Mouse (Mus musculus) MEL (cell line): ENCODE data around the gene Polr3c. TPM values are rescaled to one million over a fixed set of nuclear protein-coding genes. Genes with fewer than 3 reads are reported as not detected.

Experiments used
- DNase-seq: peaks from one replicate; pipeline ENCODE4 v3.0.0; 2011; ENCODE audit warnings: low read depth, low spot score
- H3K27ac ChIP-seq: 2 replicates; pipeline ENCODE4 v1.5.1; 2012; ENCODE audit warnings: low read depth, mild to moderate bottlenecking, control low read depth, low read length, moderate library complexity; ENCODE audit not compliant: control insufficient read depth
- H3K27me3 ChIP-seq, 2 experiments: fragments of 150-350 bp in 1 of 2; sonication (generic) in 1 of 2; 2 replicates each; pipeline ENCODE4 v1.6.1; 2012; ENCODE audit warnings: low read length in 2 of 2, mild to moderate bottlenecking in 2 of 2, improper control_type of control experiment in 1 of 2, moderate library complexity in 1 of 2; ENCODE audit not compliant: insufficient read depth in 2 of 2, control insufficient read depth in 1 of 2
- H3K36me3 ChIP-seq, 2 experiments: 2 replicates each; pipeline ENCODE4 v1.6.1; 2012 to 2014; ENCODE audit warnings: low read length in 2 of 2, improper control_type of control experiment in 1 of 2, inconsistent platforms in 1 of 2, mild to moderate bottlenecking in 1 of 2; ENCODE audit not compliant: insufficient read depth in 2 of 2, control insufficient read depth in 1 of 2
- H3K4me1 ChIP-seq, 2 experiments: fragments of 150-350 bp in 1 of 2; sonication (generic) in 1 of 2; 2 replicates each; pipeline ENCODE4 v1.6.1; 2012; ENCODE audit warnings: low read length in 2 of 2, improper control_type of control experiment in 1 of 2, mild to moderate bottlenecking in 1 of 2; ENCODE audit not compliant: insufficient read depth in 2 of 2, control insufficient read depth in 1 of 2
- H3K4me3 ChIP-seq, 2 experiments: fragments of 150-350 bp in 1 of 2; sonication (generic) in 1 of 2; 2 replicates each; pipeline ENCODE4 v1.5.1; 2012; ENCODE audit warnings: low read depth in 2 of 2, low read length in 2 of 2, mild to moderate bottlenecking in 2 of 2, moderate library complexity in 2 of 2, control low read depth in 1 of 2, improper control_type of control experiment in 1 of 2; ENCODE audit not compliant: control insufficient read depth in 1 of 2, insufficient read depth in 1 of 2
- H3K79me2 ChIP-seq: 2 replicates; pipeline ENCODE4 v1.6.1; 2012; ENCODE audit warnings: mild to moderate bottlenecking, low read length, moderate library complexity; ENCODE audit not compliant: control insufficient read depth, poor library complexity, insufficient read depth
- H3K9ac ChIP-seq: 2 replicates; pipeline ENCODE4 v1.6.1; 2012; ENCODE audit warnings: low read depth, mild to moderate bottlenecking, control low read depth, low read length, moderate library complexity; ENCODE audit not compliant: control insufficient read depth, poor library complexity, severe bottlenecking
- H3K9me3 ChIP-seq: fragments of 150-350 bp; sonication (generic); replicated peaks from 2 replicates; pipeline ENCODE4 v1.6.1; 2012; ENCODE audit warnings: mild to moderate bottlenecking, low read length, improper control_type of control experiment, moderate library complexity; ENCODE audit not compliant: insufficient read depth
- BHLHE40 ChIP-seq: IDR thresholded peaks from 2 replicates; pipeline ENCODE4 v1.6.1; 2012; ENCODE audit warnings: low read depth, mild to moderate bottlenecking, inconsistent platforms, low read length, improper control_type of control experiment, borderline replicate concordance
- CHD2 ChIP-seq: IDR thresholded peaks from 2 replicates; pipeline ENCODE4 v1.6.1; 2011; ENCODE audit warnings: low read length, improper control_type of control experiment
- CTCF ChIP-seq, 3 experiments: IDR thresholded peaks in 2 of 3; conservative IDR thresholded peaks in 1 of 3; 2 replicates each; pipeline ENCODE4 v1.5.1; 2011 to 2012; ENCODE audit warnings: low read length in 3 of 3, low read depth in 2 of 3, mild to moderate bottlenecking in 2 of 3, improper control_type of control experiment in 1 of 3, inconsistent platforms in 1 of 3, mixed read lengths in 1 of 3, moderate library complexity in 1 of 3; ENCODE audit not compliant: control insufficient read depth in 1 of 3, insufficient read depth in 1 of 3, poor library complexity in 1 of 3, severe bottlenecking in 1 of 3
- ELF1 ChIP-seq: IDR thresholded peaks from 2 replicates; pipeline ENCODE4 v1.6.1; 2014; ENCODE audit warnings: low read depth, mild to moderate bottlenecking, inconsistent platforms, low read length, improper control_type of control experiment, moderate library complexity
- ETS1 ChIP-seq: IDR thresholded peaks from 2 replicates; pipeline ENCODE4 v1.6.1; 2012; ENCODE audit warnings: low read depth, mild to moderate bottlenecking, inconsistent platforms, low read length, improper control_type of control experiment, moderate library complexity
- GATA1 ChIP-seq: IDR thresholded peaks from 2 replicates; pipeline ENCODE4 v1.6.1; 2011; ENCODE audit warnings: low read depth, low read length, improper control_type of control experiment
- HCFC1 ChIP-seq: IDR thresholded peaks from 2 replicates; pipeline ENCODE4 v1.6.1; 2012; ENCODE audit warnings: low read depth, mild to moderate bottlenecking, inconsistent platforms, low read length, improper control_type of control experiment, moderate library complexity
- KAT2A ChIP-seq: conservative IDR thresholded peaks from 2 replicates; pipeline ENCODE4 v1.6.1; 2012; ENCODE audit warnings: low read depth, low read length, improper control_type of control experiment, inconsistent platforms
- MAZ ChIP-seq: IDR thresholded peaks from 2 replicates; pipeline ENCODE4 v1.6.1; 2012; ENCODE audit warnings: low read depth, mild to moderate bottlenecking, inconsistent platforms, low read length, improper control_type of control experiment
- MXI1 ChIP-seq: IDR thresholded peaks from 2 replicates; pipeline ENCODE4 v1.6.1; 2011; ENCODE audit warnings: mild to moderate bottlenecking, low read depth, low read length, improper control_type of control experiment
- MYB ChIP-seq: IDR thresholded peaks from 2 replicates; pipeline ENCODE4 v1.6.1; 2011; ENCODE audit warnings: mild to moderate bottlenecking, low read depth, low read length, improper control_type of control experiment
- MYC ChIP-seq: IDR thresholded peaks from 2 replicates; pipeline ENCODE4 v1.6.1; 2011; ENCODE audit warnings: low read depth, mild to moderate bottlenecking, low read length, improper control_type of control experiment, moderate library complexity
- NELFE ChIP-seq: IDR thresholded peaks from 2 replicates; pipeline ENCODE4 v1.6.1; 2011; ENCODE audit warnings: low read depth, low read length, improper control_type of control experiment
- POLR2A ChIP-seq, 2 experiments: IDR thresholded peaks; 2 replicates each; pipeline ENCODE4 v1.6.1; 2011 to 2012; ENCODE audit warnings: low read length in 2 of 2, mild to moderate bottlenecking in 2 of 2, control low read depth in 1 of 2, improper control_type of control experiment in 1 of 2, low read depth in 1 of 2, moderate library complexity in 1 of 2; ENCODE audit not compliant: control insufficient read depth in 1 of 2, insufficient read depth in 1 of 2, poor library complexity in 1 of 2
- POLR2AphosphoS5 ChIP-seq: IDR thresholded peaks from 2 replicates; pipeline ENCODE4 v1.6.1; 2012; ENCODE audit warnings: low read depth, borderline replicate concordance, mild to moderate bottlenecking, inconsistent platforms, low read length, moderate library complexity, mixed read lengths
- SIN3A ChIP-seq: IDR thresholded peaks from 2 replicates; pipeline ENCODE4 v1.6.1; 2012; ENCODE audit warnings: low read length, improper control_type of control experiment, inconsistent platforms
- SMC3 ChIP-seq: IDR thresholded peaks from 2 replicates; pipeline ENCODE4 v1.6.1; 2011; ENCODE audit warnings: low read depth, low read length, improper control_type of control experiment
- TAL1 ChIP-seq: IDR thresholded peaks from 2 replicates; pipeline ENCODE4 v1.6.1; 2012; ENCODE audit warnings: mild to moderate bottlenecking, inconsistent platforms, low read length, moderate library complexity, mixed read lengths
- TCF12 ChIP-seq: IDR thresholded peaks from 2 replicates; pipeline ENCODE4 v1.6.1; 2014; ENCODE audit warnings: low read depth, mild to moderate bottlenecking, inconsistent platforms, low read length, improper control_type of control experiment, moderate library complexity
- USF2 ChIP-seq, 2 experiments: IDR thresholded peaks; 2 replicates each; pipeline ENCODE4 v1.6.1; 2011 to 2012; ENCODE audit warnings: improper control_type of control experiment in 2 of 2, low read length in 2 of 2, borderline replicate concordance in 1 of 2, inconsistent platforms in 1 of 2, low read depth in 1 of 2, mild to moderate bottlenecking in 1 of 2; ENCODE audit not compliant: insufficient read depth in 1 of 2
- ZMIZ1 ChIP-seq: IDR thresholded peaks from 2 replicates; pipeline ENCODE4 v1.6.1; 2012; ENCODE audit warnings: low read depth, mild to moderate bottlenecking, inconsistent platforms, low read length, improper control_type of control experiment, moderate library complexity
- polyA plus RNA-seq, 2 experiments: library from polyadenylated mRNA; stranded (reverse) in 1 of 2; unstranded in 1 of 2; fragments of >175 nt in 1 of 2; fragments of >200 nt in 1 of 2; gene quantifications; 2 replicates each; pipeline versions ENCODE4 v1.2.1 to v1.2.4; 2012; ENCODE audit warnings: low replicate concordance in 2 of 2, low read depth in 1 of 2; ENCODE audit not compliant: insufficient read length in 2 of 2, insufficient read depth in 1 of 2, missing spikeins in 1 of 2
- total RNA-seq: library from RNA; depleted of rRNA; stranded (reverse); fragments of 300-350 nt; gene quantifications from 2 replicates; pipeline ENCODE4 v1.2.3, GENCODE M21; 2012

Polr3c gene
- total and polyA plus RNA-seq, 3 experiments: 48.3 to 224 (median 122) TPM

- no peak for TF ChIP-seq GATA1
- TF ChIP-seq KAT2A: no peak
- TF ChIP-seq SIN3A: no peak
Measured at GRCm38 (mm10) chr3:96704778-96705177, 22.6 kb downstream of the Polr3c start (continued).

- Histone ChIP-seq H3K27me3 (no peaks in the 10 kb centered on the region), H3K9me3 (no peaks in the 10 kb centered on the region), H3K27ac (no peak overlapping the region), H3K36me3 (peaks cover 0 to 3% of the 10 kb centered on the region in 2 experiments; a peak in 2 of 4 replicates), H3K79me2 (peaks cover 3% of the 10 kb centered on the region; the same call in 1 of the 2 replicates), H3K4me1 (peaks cover 3 to 6% of the 10 kb centered on the region in 2 experiments; a peak in 3 of 4 replicates), H3K9ac (no peak overlapping the region), H3K4me3 (no peak overlapping the region)
- DNase-seq: no peak
- TF ChIP-seq BHLHE40 (no peak), MYB (no peak), NELFE (no peak), HCFC1 (no peak), CHD2 (no peak), TCF12 (no peak), MXI1 (no peak), ELF1 (no peak), ZMIZ1 (no peak), USF2 (IDR thresholded peaks at IDR 0.05; ENCODE audit: borderline replicate concordance in 1 of 2, insufficient read depth in 1 of 2, low read depth in 1 of 2, low read length in 2 of 2) (no peak), POLR2A (IDR thresholded peaks at IDR 0.05; ENCODE audit: control insufficient read depth in 1 of 2, insufficient read depth in 1 of 2, low read depth in 1 of 2, low read length in 2 of 2, poor library complexity in 1 of 2) (no peak), MYC (no peak), MAZ (no peak), SMC3 (no peak), POLR2AphosphoS5 (no peak), CTCF (IDR thresholded peaks at IDR 0.05 in 2 of 3, conservative IDR thresholded peaks at IDR 0.05 in 1 of 3; ENCODE audit: control insufficient read depth in 1 of 3, insufficient read depth in 1 of 3, low read depth in 2 of 3, low read length in 3 of 3, poor library complexity in 1 of 3, severe bottlenecking in 1 of 3) (no peak), ETS1 (no peak), TAL1 (no peak), SIN3A (no peak)
Measured at GRCm38 (mm10) chr3:96701003-96701402, 26.4 kb downstream of the Polr3c start.
